35 mouse cellular contexts compared by ENCODE assay signal in genomic region chr13:46202586-46202985, GRCm38 (mm10).
"Had no signal": no experiment of that assay in that cellular context is flagged by ENCODE, and none has a peak within 500 bp of the region (broad histone marks: within the 10 kb centered on the region; RNA-seq: fewer than 3 reads in every experiment).

No protein-coding gene starts in this region.

- H3K36me3 ChIP-seq: heart, embryonic 10.5 days; heart, embryonic 12.5 days; heart, embryonic 13.5 days; heart, embryonic 15.5 days; hindbrain, embryonic 10.5 days; hindbrain, embryonic 12.5 days; hindbrain, embryonic 13.5 days; hindbrain, embryonic 15.5 days; intestine, embryonic 15.5 days; kidney, embryonic 15.5 days had no signal

- H3K4me1 ChIP-seq: heart, embryonic 10.5 days; heart, embryonic 12.5 days; heart, embryonic 13.5 days; heart, embryonic 15.5 days; intestine, embryonic 15.5 days; kidney, embryonic 15.5 days had no signal

- H3K9ac ChIP-seq: heart, embryonic 12.5 days; heart, embryonic 13.5 days; heart, embryonic 15.5 days; hindbrain, embryonic 12.5 days; hindbrain, embryonic 13.5 days; hindbrain, embryonic 14.5 days; hindbrain, embryonic 15.5 days; intestine, embryonic 15.5 days; kidney, embryonic 15.5 days had no signal

- H3K4me3 ChIP-seq: heart, embryonic 10.5 days; heart, embryonic 12.5 days; heart, embryonic 13.5 days; heart, embryonic 15.5 days; hindbrain, embryonic 10.5 days; hindbrain, embryonic 12.5 days; hindbrain, embryonic 13.5 days; hindbrain, embryonic 15.5 days; intestine, embryonic 15.5 days; kidney, embryonic 15.5 days; layer of hippocampus, adult 2 months; left cerebral cortex, adult 2 months had no signal

- DNase-seq: heart, postnatal 14 days; heart, postnatal 36 days; heart, postnatal 4 days; kidney, adult 11 months; kidney, adult 18-20 months; kidney, adult 2 months; kidney, adult 8-10 months; kidney, adult 9 months; kidney, postnatal 10 days; kidney, postnatal 14 days; kidney, postnatal 25 days; kidney, postnatal 36 days; kidney, postnatal 4 days; layer of hippocampus, adult 9-11 months; layer of hippocampus, postnatal 36 days had no signal

- H3K4me2 ChIP-seq: heart, embryonic 11.5 days; heart, embryonic 12.5 days; heart, embryonic 13.5 days; heart, embryonic 15.5 days; hindbrain, embryonic 12.5 days; hindbrain, embryonic 13.5 days; hindbrain, embryonic 14.5 days; hindbrain, embryonic 15.5 days; intestine, embryonic 15.5 days; kidney, embryonic 15.5 days had no signal

- ATAC-seq: hindbrain, embryonic 16.5 days; hindbrain, postnatal 0 days; inflammation-experienced regulatory T-cells, adult 6 months; intestine, embryonic 15.5 days; intestine, embryonic 16.5 days; intestine, postnatal 0 days had no signal

- H3K9me3 ChIP-seq: heart, embryonic 10.5 days; heart, embryonic 13.5 days; heart, embryonic 15.5 days; hindbrain, embryonic 10.5 days; hindbrain, embryonic 12.5 days; hindbrain, embryonic 13.5 days; hindbrain, embryonic 15.5 days; intestine, embryonic 15.5 days; kidney, embryonic 15.5 days had no signal

- H3K27ac ChIP-seq: heart, embryonic 10.5 days; heart, embryonic 13.5 days; heart, embryonic 15.5 days; hindbrain, embryonic 10.5 days; hindbrain, embryonic 12.5 days; hindbrain, embryonic 13.5 days; hindbrain, embryonic 14.5 days; hindbrain, embryonic 15.5 days; hindbrain, postnatal 0 days; intestine, embryonic 15.5 days; kidney, embryonic 15.5 days; kidney, postnatal 0 days; layer of hippocampus, adult 2 months; left cerebral cortex, adult 2 months had no signal

- H3K27me3 ChIP-seq: heart, embryonic 12.5 days; heart, embryonic 13.5 days; heart, embryonic 15.5 days; hindbrain, embryonic 12.5 days; hindbrain, embryonic 13.5 days; hindbrain, embryonic 15.5 days; intestine, embryonic 15.5 days; kidney, embryonic 15.5 days had no signal
